Mouse (Mus musculus) thymus, adult 2 months (tissue): ENCODE results near the gene Vmn1r6.

Experiments used
- CTCF ChIP-seq: fragments of 200-500 bp; IDR thresholded peaks from 2 replicates; pipeline ENCODE4 v1.5.1; 2012; ENCODE audit warnings: mild to moderate bottlenecking, control low read depth, low read length, moderate library complexity, borderline replicate concordance; ENCODE audit not compliant: control insufficient read depth, poor library complexity, insufficient read depth; ENCODE audit errors: extremely low read depth
- POLR2A ChIP-seq: fragments of 200-500 bp; IDR thresholded peaks from 2 replicates; pipeline ENCODE4 v1.6.1; 2012; ENCODE audit warnings: mild to moderate bottlenecking, low read length, control low read depth, moderate library complexity; ENCODE audit not compliant: control insufficient read depth, poor library complexity, insufficient read depth; ENCODE audit errors: extremely low read depth

DNA sequence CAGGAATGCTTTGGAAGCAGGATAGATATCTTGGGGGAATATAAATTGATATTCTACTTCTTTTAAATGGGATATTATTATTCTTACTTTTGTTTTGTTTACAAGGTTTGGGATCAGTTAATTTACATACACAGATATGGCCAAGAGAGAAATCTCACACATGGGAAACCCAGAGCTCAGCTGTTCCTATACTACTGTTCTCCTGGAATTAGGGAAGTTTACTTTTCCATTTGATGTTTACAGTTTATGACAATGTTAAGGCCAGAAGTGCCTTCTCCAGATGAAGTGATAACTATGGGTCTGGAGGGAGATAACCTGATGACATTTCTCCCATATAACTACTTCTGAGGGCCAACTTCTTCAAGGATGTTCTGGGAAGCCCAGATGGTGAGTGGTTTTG lies 27.1 kb upstream of the Vmn1r6 start, which contains the start of gene Vmn1r5:
- no peak for TF ChIP-seq POLR2A
- no peak for TF ChIP-seq CTCF
